ENCODE assay signal across 11 mouse cellular contexts in the genomic region with DNA sequence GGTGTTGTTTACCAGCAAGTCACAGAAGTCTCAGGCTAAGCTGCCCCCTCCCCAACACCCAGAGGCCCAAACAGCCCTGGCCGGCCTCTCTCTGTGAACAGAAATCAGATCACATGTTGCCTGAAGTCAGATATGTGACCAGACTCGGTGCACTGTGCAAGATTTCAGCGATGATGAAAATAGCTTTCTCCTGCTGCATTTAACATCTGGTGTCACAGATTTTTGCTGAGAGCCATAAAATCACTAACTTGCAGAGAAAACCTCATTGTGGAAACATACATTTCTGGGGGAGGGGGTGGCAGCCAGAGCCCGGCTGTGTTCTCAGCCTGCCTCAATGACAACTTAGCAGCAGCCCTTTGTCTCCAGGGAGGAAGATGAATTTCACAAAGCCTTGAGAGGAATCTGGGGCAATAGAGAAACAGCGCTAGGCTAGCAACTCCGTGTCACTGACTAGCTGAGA.
A peak's percentile ranks its signal among the peaks of the same experiment; 100 is the strongest.
DNase-seq lines count a peak whose midpoint lies in the region; ATAC-seq and TF ChIP-seq lines count a peak whose summit lies in the region.
"Had no signal": no experiment of that assay in that cellular context is flagged by ENCODE, and none has a peak within 500 bp of the region (broad histone marks: within the 10 kb centered on the region; RNA-seq: fewer than 3 reads in every experiment).

No protein-coding gene starts in this region.

- peak overlapping the region; percentile 70 for H3K27ac ChIP-seq in midbrain, embryonic 10.5 days (replicated peaks)
- no peak overlapping the region for H3K27ac ChIP-seq in midbrain, postnatal 0 days (ENCODE audit: low read depth, low read length)
- H3K27ac ChIP-seq in forebrain, embryonic 12.5 days = peak overlapping the region; percentile 75
- peak overlapping the region; percentile 13; the same call in 1 of the 2 replicates for H3K27ac ChIP-seq in hindbrain, postnatal 0 days
- no peak overlapping the region for H3K27ac ChIP-seq in neural tube, embryonic 14.5 days (ENCODE audit: low read depth, low read length)
- H3K27ac ChIP-seq: heart, embryonic 15.5 days had no signal

- WGBS in midbrain, embryonic 10.5 days = 50% methylated on average over 6 of the region's 6 CpGs
- 27% methylated on average over 6 of the region's 6 CpGs for WGBS in midbrain, postnatal 0 days
- WGBS in forebrain, embryonic 12.5 days = 31% methylated on average over 6 of the region's 6 CpGs
- WGBS in hindbrain, postnatal 0 days = 19% methylated on average over 6 of the region's 6 CpGs
- 13% methylated on average over 6 of the region's 6 CpGs for WGBS in neural tube, embryonic 14.5 days

- no peaks in the 10 kb centered on the region for H3K9me3 ChIP-seq in midbrain, embryonic 10.5 days (replicated peaks)
- no peaks in the 10 kb centered on the region for H3K9me3 ChIP-seq in midbrain, postnatal 0 days (ENCODE audit: low read length)
- no peaks in the 10 kb centered on the region for H3K9me3 ChIP-seq in forebrain, embryonic 12.5 days
- no peaks in the 10 kb centered on the region for H3K9me3 ChIP-seq in hindbrain, postnatal 0 days (ENCODE audit: low read length)
- no peaks in the 10 kb centered on the region for H3K9me3 ChIP-seq in neural tube, embryonic 14.5 days (ENCODE audit: control insufficient read depth, low read length)
- H3K9me3 ChIP-seq: heart, embryonic 15.5 days had no signal

- H3K4me3 ChIP-seq in midbrain, embryonic 10.5 days = no peak overlapping the region
- no peak overlapping the region for H3K4me3 ChIP-seq in midbrain, postnatal 0 days (ENCODE audit: low read depth, low read length)
- no peak overlapping the region for H3K4me3 ChIP-seq in forebrain, embryonic 12.5 days (replicated peaks)
- H3K4me3 ChIP-seq in hindbrain, postnatal 0 days (ENCODE audit: low read length) = no peak overlapping the region
- no peak overlapping the region for H3K4me3 ChIP-seq in neural tube, embryonic 14.5 days (ENCODE audit: low read depth, low read length)
- H3K4me3 ChIP-seq: heart, embryonic 15.5 days had no signal

- 0 out of 2 replicates have a peak, but pooled peaks cover 3% of the 10 kb centered on the region for H3K27me3 ChIP-seq in midbrain, embryonic 10.5 days (ENCODE audit: low read depth, poor library complexity, severe bottlenecking)
- no peaks in the 10 kb centered on the region for H3K27me3 ChIP-seq in midbrain, postnatal 0 days (ENCODE audit: insufficient read depth, low read length)
- no peaks in the 10 kb centered on the region for H3K27me3 ChIP-seq in forebrain, embryonic 12.5 days
- no peaks in the 10 kb centered on the region for H3K27me3 ChIP-seq in hindbrain, postnatal 0 days (ENCODE audit: insufficient read depth, low read length)
- H3K27me3 ChIP-seq in neural tube, embryonic 14.5 days (ENCODE audit: control insufficient read depth, insufficient read depth, low read length) = no peaks in the 10 kb centered on the region
- H3K27me3 ChIP-seq: heart, embryonic 15.5 days had no signal

- peaks cover 12% of the 10 kb centered on the region for H3K4me1 ChIP-seq in midbrain, embryonic 10.5 days
- H3K4me1 ChIP-seq in midbrain, postnatal 0 days (ENCODE audit: insufficient read depth, low read length) = no peaks in the 10 kb centered on the region
- peaks cover 14% of the 10 kb centered on the region for H3K4me1 ChIP-seq in forebrain, embryonic 12.5 days
- H3K4me1 ChIP-seq in hindbrain, postnatal 0 days (ENCODE audit: insufficient read depth, low read length) = 0 out of 2 replicates have a peak, but pooled peaks cover 4% of the 10 kb centered on the region
- H3K4me1 ChIP-seq in neural tube, embryonic 14.5 days (ENCODE audit: control insufficient read depth, insufficient read depth, low read length) = no peaks in the 10 kb centered on the region

- ATAC-seq in midbrain, postnatal 0 days (ENCODE audit: low FRiP score) = no peak
- peak; percentile 53; the same call in 1 of the 2 replicates for ATAC-seq in forebrain, embryonic 12.5 days (ENCODE audit: low FRiP score)
- no peak for ATAC-seq in hindbrain, postnatal 0 days
- ATAC-seq in neural tube, embryonic 14.5 days (ENCODE audit: low read depth) = peak; percentile 69
- ATAC-seq: lung, postnatal 0 days had no signal

- H3K4me2 ChIP-seq in midbrain, postnatal 0 days (ENCODE audit: low read depth, low read length, poor library complexity, severe bottlenecking) = no peak overlapping the region
- H3K4me2 ChIP-seq in forebrain, embryonic 12.5 days = no peak overlapping the region
- no peak overlapping the region for H3K4me2 ChIP-seq in hindbrain, postnatal 0 days (ENCODE audit: low read depth, low read length)
- H3K4me2 ChIP-seq in neural tube, embryonic 14.5 days (ENCODE audit: low read depth, low read length) = no peak overlapping the region
- H3K4me2 ChIP-seq: heart, embryonic 15.5 days had no signal

- no peak for TF ChIP-seq CTCF in midbrain, postnatal 0 days (IDR thresholded peaks at IDR 0.05)
- no peak for TF ChIP-seq CTCF in hindbrain, postnatal 0 days (IDR thresholded peaks at IDR 0.05; ENCODE audit: low read depth)

- no peaks in the 10 kb centered on the region for H3K36me3 ChIP-seq in midbrain, embryonic 10.5 days
- H3K36me3 ChIP-seq in midbrain, postnatal 0 days (ENCODE audit: insufficient read depth, low read length) = no peaks in the 10 kb centered on the region
- no peaks in the 10 kb centered on the region for H3K36me3 ChIP-seq in forebrain, embryonic 12.5 days (replicated peaks)
- no peaks in the 10 kb centered on the region for H3K36me3 ChIP-seq in hindbrain, postnatal 0 days (ENCODE audit: insufficient read depth, low read length)
- no peaks in the 10 kb centered on the region for H3K36me3 ChIP-seq in neural tube, embryonic 14.5 days (ENCODE audit: control insufficient read depth, insufficient read depth, low read length)
- H3K36me3 ChIP-seq: heart, embryonic 15.5 days had no signal

- no peak overlapping the region for H3K9ac ChIP-seq in midbrain, postnatal 0 days (replicated peaks; ENCODE audit: low read length, poor library complexity, severe bottlenecking)
- no peak overlapping the region for H3K9ac ChIP-seq in forebrain, embryonic 12.5 days
- H3K9ac ChIP-seq in hindbrain, postnatal 0 days (replicated peaks; ENCODE audit: low read length) = no peak overlapping the region
- no peak overlapping the region for H3K9ac ChIP-seq in neural tube, embryonic 14.5 days (replicated peaks; ENCODE audit: low read depth, low read length)
- H3K9ac ChIP-seq: heart, embryonic 15.5 days had no signal

- DNase-seq in midbrain, embryonic 10.5 days (ENCODE audit: low spot score) = no peak
- no peak for DNase-seq in midbrain, postnatal 0 days (ENCODE audit: low spot score)
- peak; percentile 16 for DNase-seq in hindbrain, postnatal 0 days (ENCODE audit: low spot score)
- no peak for DNase-seq in gastrocnemius, adult 8-10 months (ENCODE audit: low spot score in 2 of 2)
- DNase-seq in spleen, adult 12 weeks (ENCODE audit: low spot score) = no peak
- DNase-seq in kidney, adult 9 months = no peak
- DNase-seq: kidney, adult 18-20 months had no signal

Comparison
In these comparisons a context has a peak if more than half of its experiments do, and no peak if none do; other contexts are left out.
1. H3K27ac ChIP-seq: peak in midbrain, embryonic 10.5 days (single experiment), forebrain, embryonic 12.5 days (single experiment) and hindbrain, postnatal 0 days (single experiment); none in midbrain, postnatal 0 days (single experiment) and neural tube, embryonic 14.5 days (single experiment).
2. ATAC-seq: peak in forebrain, embryonic 12.5 days (single experiment) and neural tube, embryonic 14.5 days (single experiment); none in midbrain, postnatal 0 days (single experiment) and hindbrain, postnatal 0 days (single experiment).